Mouse (Mus musculus) liver (tissue): ENCODE results near the gene Gdf2.

ENCODE experiments used
- DNase-seq: peaks from one replicate; pipeline ENCODE4 v3.0.0-alpha.2; 2020; ENCODE audit warnings: mixed read lengths

Gdf2 gene

DNA sequence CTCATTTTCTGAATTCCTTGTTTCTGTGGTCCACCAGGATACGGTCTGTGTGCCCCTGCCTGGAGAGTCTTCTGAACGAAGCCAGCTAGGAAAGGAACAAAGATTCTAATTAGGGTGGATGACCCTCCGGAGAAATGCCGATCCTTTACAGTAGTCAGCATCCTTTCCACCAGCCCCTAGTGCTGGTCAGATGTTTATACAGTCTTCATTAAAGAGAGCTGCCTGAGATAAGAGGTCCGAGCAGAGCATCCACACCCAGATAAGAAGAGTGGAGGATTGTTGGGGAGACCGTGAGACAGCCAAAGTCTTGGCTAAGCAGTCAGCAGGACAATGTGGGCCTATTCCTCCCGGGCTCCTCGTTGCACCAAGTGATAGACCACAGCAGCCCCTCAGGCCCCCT, at the start of gene Gdf2:
TSS of gene Gdf2 (plus strand) at position 301 of the 400 bp plus-strand sequence.
- no peak for DNase-seq

DNA sequence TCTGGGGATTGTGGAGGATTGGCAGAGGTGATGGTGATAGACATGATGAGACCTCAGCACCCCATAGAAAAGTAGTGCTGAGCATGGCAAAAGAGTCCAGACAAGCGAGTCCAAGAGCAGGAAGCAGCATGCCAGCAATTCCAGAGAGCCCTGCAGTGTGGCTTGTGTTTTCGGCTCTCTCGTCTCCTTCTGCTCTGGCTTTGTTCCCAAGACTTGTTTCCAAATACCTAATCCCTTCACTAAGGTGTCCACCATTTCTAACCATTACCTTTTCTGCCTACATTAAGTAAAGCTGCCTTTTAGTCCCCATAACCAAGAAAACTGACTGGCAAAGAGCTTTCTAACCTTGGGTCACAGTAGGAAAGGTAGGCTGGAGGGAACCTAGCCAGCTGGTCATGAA, 49.3 kb upstream of the Gdf2 start:
- DNase-seq = no peak

DNA sequence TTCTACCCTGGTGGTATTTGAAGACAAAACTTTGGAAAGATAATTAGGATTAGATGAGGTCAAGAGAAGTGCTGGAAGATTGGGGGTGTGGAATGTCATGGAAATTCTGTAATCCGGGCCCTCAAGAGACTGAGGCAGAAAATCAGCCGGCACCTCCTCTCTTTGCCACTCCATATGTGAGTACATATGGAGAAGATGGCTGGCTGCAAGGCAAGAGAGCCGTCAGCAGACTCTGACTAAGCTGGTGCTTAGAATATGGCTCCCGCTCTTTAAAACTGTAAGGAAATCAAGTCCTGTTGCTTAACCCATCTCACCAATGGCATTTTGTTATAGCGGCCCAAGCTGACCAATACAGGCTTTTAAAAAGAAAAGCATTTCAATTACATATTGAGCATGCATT, 45.1 kb upstream of the Gdf2 start:
- no peak for DNase-seq

DNA sequence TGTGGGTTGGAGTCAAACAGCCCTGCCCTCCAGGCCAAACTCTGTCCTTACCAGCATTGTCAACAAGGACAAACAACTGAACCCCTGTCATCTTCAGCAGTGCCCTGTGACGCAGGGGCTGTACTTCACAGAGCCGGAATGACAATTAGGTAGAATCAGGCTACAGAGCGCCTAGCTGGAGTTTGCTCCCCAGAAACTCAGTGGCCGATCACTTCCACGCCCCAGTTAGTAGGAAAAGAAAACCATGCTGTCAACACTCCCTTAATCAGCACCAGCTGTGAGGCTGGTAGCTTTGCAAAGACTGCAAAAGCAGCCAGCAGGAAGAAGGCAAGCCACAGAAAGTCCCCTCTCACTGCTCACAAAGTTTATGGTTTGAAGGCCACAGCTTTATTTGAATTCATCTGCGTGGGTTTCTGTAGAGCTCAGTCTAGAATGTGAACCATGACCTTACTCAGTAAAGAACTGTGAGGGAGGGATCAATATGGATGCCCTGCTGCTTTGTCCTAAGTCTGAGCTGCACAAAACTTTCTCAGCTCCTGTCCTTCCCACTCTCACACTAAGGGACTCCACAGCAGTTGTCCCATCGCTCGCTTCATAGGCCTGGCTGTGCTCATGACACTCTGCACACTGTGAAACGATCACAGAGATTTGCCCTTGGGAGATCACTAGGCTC, 44.1 kb upstream of the Gdf2 start:
- no peak for DNase-seq

DNA sequence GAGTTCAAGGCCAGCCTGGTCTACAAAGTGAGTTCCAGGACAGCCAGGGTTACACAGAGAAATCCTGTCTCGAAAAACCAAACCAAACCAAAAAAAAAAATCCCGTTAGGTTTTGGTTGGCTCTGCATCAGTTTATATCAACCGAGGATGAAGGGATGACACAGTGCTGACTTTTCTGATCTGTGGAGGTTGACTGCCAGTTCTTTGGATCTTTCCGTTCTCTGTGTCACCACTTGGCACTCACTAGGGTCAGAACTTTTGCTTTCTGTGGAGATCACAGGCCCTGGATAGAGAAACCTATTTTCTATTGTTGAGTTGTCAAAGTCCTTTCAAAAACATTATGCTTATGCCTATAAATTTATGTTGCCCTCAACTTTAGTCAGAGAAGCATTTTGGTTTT, 38.1 kb upstream of the Gdf2 start:
- no peak for DNase-seq

DNA sequence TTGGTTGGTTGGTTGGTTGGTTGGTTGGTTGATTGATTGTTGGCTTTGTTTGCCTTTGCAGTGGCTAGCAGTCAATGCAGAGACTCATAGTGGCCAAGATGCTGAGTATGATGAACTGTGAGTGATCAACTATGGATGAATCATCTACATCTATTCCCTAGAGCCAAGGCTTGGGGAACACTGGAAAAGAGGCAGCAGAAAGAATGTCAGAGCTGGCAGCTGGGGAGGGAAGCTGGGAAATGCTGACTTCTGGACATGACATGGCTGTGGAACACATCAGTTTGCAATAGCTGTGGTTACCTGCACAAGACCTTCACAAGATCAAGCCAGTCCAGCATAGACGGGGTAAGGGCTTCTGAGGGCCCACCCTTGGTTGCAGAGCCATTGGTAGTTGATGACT, 37.6 kb upstream of the Gdf2 start:
- DNase-seq = no peak

DNA sequence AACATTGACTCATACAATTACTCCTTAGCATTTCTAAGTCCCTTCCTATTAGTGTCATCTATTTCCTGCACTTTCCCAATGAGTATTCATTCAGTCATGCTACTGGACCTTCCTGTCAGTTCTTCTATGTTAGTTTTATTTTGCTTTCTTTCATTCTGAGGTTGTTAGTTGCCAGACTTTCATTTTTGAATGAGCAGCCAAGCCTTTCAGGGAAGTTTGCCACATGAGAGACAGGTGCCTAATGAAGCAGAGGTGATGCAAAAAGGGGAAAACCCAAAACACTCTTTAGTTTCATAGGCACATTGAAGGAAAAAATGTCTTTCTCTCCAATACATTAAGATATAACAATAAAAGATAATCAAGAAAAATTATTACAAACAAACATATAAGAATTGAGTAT, 36.0 kb upstream of the Gdf2 start:
- no peak for DNase-seq

DNA sequence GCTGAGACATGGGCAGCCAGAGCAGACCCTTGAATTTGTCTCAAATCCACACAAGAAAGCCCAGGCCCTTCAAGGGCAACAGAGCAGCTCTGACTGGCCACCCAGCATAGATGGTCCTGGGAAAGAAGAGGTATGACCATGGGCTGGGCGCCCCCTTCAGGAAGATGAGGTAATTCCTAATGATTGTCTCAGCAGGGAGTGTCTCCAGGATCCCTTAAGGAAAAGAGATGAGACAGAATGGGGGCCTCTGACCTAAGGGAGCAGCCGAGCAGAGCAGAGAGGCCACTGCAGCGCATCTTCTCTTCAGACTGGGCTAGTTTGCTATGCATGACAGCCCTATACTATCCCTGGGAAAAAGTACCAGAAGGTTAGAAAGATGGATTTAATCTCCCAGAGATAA, 27.1 kb upstream of the Gdf2 start:
- peak; percentile 25 for DNase-seq

DNA sequence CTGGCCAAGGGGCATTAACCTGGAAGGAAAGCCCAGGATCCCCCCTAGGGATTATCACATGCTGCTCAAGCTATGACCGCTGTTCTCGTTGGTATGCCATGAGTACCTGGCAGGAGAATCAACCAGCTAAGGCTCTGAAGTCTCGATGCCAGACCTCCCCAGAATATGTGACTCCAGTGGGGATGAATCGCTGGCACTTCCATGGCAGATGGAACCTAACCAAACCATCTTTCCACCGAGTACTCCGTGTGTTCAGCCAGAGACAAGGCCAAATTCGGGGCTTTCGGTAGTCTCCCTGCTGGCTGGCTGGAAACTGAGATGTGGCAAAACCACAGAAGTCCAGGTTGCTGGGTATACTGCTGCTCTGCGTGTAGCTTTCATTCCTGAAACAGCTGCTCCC, 26.6 kb upstream of the Gdf2 start:
- no peak for DNase-seq

DNA sequence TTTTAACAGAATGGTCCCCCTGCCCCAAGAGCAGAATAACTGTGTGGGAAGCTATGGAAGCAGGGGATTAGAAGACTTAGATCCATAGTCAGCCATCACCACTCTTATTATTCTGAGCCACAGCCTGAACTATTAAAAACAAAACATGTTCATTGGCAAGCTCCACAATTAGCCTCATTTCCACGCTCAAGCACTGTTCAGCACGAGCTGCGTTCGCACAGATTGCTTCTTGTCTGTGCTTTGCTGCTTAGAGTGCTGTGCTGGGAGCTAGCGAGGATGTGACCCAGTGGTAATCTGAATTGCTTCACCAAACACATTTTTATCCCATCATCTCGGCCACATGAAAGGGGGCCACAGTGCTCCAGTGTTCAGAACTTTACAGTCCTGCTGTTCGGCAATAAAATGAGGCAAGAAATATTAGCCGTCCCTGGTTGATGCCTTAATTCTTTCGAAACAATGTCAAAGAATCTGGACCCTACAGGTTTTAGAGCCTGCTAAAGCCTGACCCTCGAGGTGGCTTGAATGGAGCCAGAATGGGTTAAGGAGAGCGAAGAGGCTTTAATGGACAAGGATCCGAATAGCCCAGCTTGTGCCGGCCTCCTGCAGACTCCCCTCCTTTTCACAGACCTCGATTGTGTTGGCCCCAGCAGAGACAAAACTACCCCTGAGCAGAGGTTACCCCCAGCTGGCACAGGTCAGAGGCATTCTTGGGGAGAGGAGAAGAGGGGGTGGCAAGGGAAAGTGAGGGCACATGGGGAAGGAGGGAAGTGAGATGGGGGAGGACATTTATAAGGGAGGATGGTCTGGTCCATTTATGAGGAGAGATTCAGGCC, 19.9 kb upstream of the Gdf2 start:
- DNase-seq = no peak

DNA sequence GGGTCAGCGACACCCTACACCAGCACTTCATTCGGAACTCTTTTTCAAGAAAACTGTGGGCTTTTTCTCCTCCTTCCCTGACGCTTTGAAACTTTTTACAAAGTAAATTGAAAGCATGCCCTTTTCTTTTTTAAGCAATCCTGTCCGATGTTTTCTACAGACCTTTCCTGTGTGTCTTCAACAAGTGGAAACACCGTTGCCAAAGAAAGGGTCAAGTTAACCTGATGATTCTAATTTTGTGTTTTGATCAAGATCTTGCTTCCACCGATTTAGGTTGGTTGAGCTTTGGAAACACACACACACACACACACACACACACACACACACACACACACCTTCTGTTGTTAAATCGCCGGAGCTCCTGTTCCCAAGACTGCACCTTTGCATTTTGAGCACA, 18.1 kb upstream of the Gdf2 start:
- no peak for DNase-seq

DNA sequence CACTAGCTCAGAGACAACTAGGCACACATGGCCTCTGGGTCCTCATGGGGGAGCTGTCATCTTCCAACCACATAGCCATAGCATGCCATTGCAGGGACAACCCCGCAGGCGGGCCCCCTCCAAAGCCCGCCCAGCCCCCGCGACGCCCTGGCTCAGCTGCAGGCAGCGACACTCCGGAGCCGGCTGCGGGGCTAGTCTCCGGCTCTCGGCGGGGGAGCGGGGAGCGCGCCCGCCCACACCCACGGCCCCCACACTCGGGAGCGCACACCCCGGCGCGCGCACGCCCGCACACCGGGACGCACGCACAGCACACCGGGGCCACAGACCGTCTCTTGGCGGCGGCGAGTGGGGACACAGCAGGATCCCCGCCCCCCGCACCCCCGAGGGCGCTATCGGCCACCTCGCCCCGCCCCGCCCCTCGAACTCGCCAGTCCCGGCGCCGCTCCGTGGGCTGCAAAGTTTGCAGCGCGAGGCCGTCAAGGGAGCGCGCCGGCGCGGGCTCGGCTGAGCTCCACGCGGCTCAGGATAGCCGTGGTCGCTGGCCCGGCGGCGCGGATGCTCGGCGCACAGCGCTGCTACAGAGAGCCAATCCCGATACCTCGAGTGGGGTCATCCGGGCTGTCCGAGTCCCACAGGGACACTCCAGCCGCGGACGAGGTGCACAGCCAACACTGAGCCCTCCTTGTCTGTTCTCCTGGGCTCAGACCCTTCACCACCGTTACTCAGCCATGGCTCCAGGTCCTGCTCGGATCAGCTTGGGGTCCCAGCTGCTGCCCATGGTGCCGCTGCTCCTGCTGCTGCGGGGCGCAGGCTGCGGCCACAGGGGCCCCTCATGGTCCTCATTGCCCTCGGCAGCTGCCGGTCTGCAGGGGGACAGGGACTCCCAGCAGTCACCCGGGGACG, 17.4 kb upstream of the Gdf2 start, which contains the start of gene Gdf10:
TSS of gene Gdf10 (plus strand) at position 420 of the 903 bp plus-strand sequence.
- peak; percentile 38 for DNase-seq

DNA sequence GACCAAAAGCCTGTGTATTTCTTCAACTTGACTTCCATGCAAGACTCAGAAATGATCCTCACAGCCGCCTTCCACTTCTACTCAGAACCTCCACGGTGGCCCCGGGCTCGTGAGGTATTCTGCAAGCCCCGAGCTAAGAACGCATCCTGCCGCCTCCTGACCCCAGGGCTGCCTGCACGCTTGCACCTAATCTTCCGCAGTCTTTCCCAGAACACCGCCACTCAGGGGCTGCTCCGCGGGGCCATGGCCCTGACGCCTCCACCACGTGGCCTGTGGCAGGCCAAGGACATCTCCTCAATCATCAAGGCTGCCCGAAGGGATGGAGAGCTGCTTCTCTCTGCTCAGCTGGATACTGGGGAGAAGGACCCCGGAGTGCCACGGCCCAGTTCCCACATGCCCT, 9.0 kb upstream of the Gdf2 start:
- no peak for DNase-seq

DNA sequence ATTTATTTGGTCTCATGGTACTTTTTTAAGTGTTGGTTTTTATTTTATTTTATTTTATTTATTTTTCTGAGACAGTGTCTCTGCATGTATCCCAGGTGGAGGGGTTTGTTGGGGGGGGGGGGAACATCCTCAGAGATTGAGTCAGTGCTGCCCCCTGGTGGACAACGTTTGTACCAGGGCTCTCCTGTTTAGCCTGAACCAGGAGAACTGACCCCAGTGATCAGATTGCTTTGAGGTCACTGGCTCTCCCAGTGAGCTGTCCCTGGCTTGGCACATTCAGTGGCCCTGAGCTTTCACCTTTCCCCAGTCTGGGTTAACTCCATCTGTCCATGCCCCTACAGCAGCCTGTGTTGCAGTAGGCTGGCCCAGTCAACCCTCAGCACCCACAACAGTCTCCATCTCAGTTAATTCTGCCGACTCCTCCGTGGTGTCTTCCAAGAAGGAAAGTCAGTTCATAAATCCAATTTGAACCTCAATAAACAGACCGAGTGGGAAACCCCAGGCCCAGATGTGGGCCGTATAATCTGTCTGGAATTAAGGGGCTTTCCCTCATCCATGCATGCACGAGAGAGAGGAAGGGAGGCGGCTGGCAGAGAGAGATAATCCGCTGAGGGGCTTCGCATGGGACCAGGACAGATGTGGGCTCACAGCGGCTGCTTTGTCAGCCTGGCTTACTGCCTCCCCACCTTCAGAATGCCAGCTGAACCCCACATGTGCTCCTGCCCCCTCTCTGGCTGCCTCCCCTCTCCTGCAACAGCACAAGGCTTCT, 7.7 kb upstream of the Gdf2 start:
- peak; percentile 50 for DNase-seq

DNA sequence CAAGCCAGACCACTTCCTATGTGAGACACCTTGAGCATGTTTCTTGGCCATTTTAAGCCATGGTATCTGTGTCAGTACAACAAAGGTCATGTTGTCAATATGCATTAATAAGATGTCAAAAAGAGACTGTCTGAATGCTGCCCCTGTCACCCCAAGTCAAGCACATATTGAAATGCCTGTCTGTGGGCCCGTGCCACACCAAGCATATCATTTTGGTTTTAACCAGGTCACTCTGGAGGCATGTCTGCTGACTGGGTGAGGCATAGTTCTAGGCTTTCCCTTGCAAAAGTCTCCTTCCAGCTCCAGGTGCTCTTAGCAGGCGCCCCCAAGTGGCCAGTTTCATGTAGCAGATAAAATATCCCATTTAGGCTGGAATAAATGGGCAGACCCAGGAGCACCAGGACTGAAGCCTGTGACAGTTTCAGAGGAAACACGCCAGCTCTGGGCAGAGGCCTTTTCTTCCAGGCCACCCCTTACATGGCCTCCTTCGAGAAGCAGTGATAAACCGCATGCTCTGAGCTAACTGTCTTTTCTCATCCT, 7.0 kb upstream of the Gdf2 start:
- peak; percentile 45 for DNase-seq

DNA sequence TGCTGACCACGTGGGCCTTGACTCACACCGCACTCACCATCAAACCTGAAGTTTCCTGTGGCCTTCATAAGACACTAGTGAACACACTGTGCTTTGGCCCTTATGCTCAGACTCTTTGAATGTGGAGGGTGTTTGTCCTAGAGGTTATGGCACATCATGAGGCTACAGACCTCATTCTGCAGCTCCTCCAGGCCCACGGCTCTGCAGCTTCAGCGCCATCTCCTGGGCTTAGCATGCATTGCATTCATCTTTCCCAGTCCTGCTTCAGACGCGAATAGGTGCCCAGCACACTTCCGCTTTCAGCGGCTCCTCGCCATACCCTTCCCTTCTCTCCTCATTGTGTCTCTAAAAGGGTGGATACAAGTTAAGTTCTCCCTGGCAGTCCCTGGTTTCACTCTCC, 1.7 kb upstream of the Gdf2 start:
- DNase-seq = peak; percentile 59

DNA sequence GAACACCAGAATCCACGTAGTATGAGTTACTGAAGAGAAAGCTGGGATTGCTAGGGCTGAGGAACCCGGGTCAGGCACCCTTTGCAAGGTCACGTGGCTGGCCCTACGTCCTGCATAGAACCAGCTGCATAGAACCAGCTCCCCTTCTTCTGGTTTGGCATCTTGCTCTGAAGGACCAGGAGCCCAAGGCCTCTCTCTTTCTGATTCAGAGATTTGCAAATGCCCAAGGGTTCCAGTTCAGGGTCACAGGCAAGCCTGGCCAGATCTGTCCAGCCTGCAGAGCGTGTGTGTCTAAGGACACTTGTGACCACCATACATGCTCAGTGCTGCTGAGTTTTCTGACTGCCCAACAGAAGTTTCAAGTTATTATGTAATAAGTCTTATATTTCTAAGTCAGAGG, 1.4 kb downstream of the Gdf2 start:
- DNase-seq = no peak

DNA sequence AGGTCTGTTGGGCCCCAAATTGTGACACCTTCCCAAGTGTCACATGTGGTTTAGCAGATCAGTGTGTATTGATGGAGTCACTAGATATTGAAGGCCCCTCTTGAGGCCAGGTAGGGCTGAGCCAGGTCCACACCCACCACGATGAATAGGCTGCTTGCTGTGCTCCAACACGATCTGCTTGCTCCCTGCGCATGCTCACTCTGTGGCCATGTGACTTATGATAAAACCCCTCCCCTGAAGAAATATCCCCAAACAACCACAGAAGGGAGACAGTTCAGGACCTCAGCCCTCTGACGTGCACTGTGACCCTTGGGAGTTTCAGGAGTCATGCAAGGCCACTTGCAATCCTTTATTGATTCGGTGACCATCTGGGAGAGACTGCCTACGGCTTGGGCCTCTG, 5.3 kb downstream of the Gdf2 start:
- no peak for DNase-seq

DNA sequence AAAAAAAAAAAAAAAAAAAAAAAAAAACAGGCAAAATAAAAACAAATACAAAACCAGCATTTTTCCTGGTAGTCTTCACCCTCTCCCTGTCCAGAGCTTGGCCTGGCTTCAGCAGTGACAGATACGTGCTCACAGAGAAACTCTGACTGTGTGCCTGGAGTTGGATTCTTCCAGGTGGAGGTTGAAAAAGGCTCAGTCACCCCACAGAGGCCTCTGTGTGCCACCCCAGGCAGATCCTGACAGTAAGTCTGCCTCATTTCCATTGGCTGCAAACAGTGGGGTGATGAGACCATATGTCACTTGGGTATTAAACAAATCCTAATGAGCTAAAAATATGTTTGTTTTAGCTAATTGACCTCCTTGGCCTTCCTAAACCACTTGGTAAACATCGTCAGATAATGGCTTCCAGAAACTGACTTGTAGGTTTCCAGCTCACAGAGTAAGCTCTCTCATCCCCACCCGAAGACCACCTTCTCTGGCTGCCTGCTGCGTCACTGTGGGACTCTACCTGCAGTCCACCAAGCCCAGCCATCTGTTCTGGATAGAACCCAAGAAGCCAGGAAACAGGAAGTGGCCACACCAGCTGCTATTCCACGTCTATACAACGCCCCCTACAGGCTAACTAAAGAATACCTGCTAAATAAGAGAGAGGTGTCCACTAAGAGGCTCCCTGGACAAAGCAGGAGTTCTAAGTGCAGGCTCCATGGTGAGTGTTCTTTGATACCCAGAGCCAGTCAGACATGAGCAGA, 11.6 kb downstream of the Gdf2 start:
- no peak for DNase-seq

DNA sequence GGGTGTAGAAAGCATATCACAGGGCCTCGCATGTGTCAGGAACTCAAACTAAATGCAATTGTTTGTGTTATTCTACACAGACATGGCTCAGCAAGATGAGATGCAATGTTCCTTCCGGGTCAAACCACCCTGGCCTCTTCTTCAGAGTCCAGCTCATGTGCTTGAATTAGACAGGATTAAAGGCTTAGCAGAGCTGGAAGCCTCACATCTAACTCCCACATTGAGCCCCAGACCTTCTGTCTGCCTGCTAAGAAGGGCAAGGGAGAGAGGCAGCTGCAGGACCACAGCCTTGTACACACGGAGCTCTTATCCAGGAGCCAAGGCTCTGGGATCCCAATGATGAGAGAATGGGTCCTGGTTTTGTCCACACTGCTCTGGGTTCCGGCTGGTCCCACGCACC, 12.9 kb downstream of the Gdf2 start, which contains the start of gene Rbp3:
TSS of gene Rbp3 (plus strand) at position 243 of the 400 bp plus-strand sequence.
- DNase-seq = no peak

DNA sequence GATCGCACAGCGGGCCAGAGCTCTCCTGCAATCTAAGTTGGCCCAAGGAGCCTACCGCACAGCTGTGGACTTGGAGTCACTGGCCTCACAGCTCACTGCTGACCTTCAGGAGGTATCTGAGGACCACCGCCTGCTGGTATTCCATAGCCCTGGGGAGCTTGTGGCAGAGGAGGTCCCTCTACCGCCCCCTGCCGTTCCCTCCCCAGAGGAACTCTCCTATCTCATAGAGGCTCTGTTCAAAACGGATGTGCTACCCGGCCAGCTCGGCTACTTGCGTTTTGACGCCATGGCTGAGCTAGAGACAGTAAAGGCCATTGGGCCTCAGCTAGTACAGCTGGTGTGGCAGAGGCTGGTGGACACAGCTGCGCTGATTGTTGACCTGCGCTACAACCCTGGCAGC, 15.2 kb downstream of the Gdf2 start:
- no peak for DNase-seq

DNA sequence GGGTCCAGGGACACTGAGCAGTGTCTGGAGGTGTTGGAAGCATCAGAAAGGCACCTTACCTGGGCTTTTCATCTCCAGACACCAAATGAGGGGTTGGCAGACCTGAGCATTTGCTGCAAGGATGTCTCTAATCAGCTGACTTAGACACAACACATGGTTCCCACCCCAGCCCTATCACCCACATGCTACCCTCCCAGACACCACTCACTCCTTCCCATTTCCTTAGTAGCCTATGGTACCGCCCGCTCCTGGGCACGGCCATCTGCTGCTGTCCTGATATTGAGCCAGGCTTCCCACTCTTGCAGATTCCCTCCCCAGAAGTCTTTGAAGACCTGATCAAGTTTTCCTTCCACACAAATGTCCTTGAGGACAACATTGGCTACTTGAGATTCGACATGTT, 17.3 kb downstream of the Gdf2 start:
- DNase-seq = no peak
